Mouse (Mus musculus): ENCODE measurements around the gene Arhgef12. TPM values are rescaled to one million over a fixed set of nuclear protein-coding genes. Genes with fewer than 3 reads are reported as not detected.
"Not testable (repeated sequence)": the region's sequence is repeated elsewhere in the genome, so short reads cannot be mapped to it uniquely, and the experiment has no call there.

Gene Arhgef12
- polyA plus RNA-seq, 1 experiment from 2014 or later = 11.3 TPM

DNA sequence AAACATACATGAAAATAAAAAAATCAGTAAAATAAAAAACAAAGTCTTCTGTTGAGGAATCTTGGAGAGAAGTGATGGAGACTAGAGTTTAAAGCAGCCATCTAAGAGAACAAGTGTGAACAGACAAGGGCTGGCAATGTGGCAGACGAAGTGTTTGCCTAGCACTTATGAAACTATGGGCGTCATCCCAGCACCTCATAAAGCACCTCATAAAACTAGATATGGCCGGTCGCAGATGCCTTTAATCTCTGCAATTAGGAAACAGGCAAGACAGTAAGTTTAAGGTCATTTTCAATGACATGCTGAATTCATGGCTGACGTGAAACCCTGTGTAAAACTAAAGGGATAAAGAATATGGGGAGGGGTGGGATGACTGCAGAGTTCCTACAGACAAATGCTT is 103.2 kb downstream of the Arhgef12 start:
- 88% methylated on average over 5 of the region's 5 CpGs for WGBS
- peaks cover 81% of the 10 kb centered on the region for H3K36me3 ChIP-seq
- no peaks in the 10 kb centered on the region for H3K27me3 ChIP-seq (ENCODE audit: insufficient read depth, poor library complexity, severe bottlenecking)
- H3K9me3 ChIP-seq = no peaks in the 10 kb centered on the region
- H3K27ac ChIP-seq = no peak overlapping the region
- H3K4me1 ChIP-seq = no peaks in the 10 kb centered on the region
- DNase-seq (ENCODE audit: low spot score) = no peak
- no peak overlapping the region for H3K4me3 ChIP-seq

DNA sequence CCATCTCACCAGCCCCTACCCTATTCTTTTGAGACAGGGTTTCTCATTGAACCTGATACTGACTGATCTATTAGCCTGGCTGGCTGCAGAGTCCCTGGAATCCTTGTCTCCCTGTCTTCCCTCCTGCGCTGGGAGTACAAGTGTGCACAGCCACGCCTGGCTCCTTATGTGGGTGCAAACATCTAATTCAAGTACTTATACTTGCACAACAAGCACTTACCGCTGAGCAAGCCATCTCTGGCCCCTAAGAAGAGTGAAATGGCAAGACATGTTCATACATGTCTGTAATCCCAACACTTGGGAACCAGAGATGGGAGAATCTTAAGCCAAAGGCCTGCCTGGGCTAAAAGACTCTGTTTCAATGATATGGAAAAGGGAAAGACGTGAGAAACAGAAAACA is 104.0 kb downstream of the Arhgef12 start:
- Histone ChIP-seq H3K36me3 (peaks cover 86% of the 10 kb centered on the region), H3K27ac (no peak overlapping the region), H3K4me1 (no peaks in the 10 kb centered on the region), H3K4me3 (no peak overlapping the region), H3K9me3 (no peaks in the 10 kb centered on the region), H3K27me3 (ENCODE audit: insufficient read depth, poor library complexity, severe bottlenecking) (no peaks in the 10 kb centered on the region)
- DNase-seq (ENCODE audit: low spot score) = no peak
- WGBS = 92% methylated on average over 4 of the region's 4 CpGs

DNA sequence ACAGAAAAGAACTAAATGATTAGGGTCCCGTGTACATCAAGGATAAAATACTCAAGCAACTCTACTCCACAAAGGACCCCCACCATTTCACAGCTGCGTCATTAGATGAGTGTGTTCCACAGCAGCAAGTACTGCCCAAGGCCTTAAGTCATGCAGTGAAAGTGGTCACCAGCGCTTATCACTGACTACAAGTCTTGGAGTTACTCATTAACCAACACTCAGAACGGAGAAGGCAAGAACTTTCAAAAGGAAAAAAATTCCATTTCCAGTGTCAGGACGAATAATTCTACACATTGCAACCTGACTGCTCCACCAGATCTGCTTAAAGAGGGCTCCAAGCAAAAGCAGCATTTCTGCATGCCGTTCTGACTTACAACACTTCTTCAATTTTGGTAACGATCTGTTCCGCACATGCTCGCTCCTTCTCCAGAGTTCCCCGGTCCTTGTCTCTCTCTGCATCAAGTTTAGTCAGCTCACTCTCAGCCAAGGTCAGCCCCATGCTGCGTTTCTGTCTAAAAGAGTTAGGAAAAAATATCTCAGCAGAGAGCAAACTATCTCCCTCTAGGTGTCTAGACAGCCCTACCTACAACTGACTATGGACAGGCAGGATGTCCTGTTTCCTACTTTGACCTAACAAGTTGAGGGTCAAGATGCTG is 106.3 kb downstream of the Arhgef12 start:
- H3K27me3 ChIP-seq (ENCODE audit: insufficient read depth, poor library complexity, severe bottlenecking) = no peaks in the 10 kb centered on the region
- H3K4me3 ChIP-seq = no peak overlapping the region
- peaks cover 84% of the 10 kb centered on the region for H3K36me3 ChIP-seq
- WGBS = 88% methylated on average over 11 of the region's 11 CpGs
- H3K4me1 ChIP-seq = no peaks in the 10 kb centered on the region
- DNase-seq (ENCODE audit: low spot score) = no peak
- no peaks in the 10 kb centered on the region for H3K9me3 ChIP-seq
- no peak overlapping the region for H3K27ac ChIP-seq

DNA sequence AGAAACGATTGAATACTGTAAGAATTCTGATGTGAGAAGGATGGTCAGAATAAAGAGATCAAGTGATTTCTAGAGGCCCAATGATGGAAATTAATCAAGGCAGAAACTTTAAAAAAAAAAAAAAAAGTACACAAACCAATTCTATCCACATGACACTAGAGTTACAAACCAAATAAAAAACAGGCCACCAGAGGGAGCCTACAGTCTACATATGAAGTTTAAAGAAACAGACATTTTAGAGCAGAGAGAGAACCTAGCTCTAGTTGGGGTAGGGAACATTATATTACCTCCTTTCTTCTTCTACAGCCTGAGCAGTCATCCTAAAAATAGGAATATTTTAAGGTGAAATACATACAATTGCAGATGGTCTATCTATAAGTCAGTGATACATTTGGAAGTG is 107.0 kb downstream of the Arhgef12 start:
- Histone ChIP-seq H3K4me3 (no peak overlapping the region), H3K27me3 (ENCODE audit: insufficient read depth, poor library complexity, severe bottlenecking) (no peaks in the 10 kb centered on the region), H3K36me3 (peaks cover 84% of the 10 kb centered on the region), H3K4me1 (no peaks in the 10 kb centered on the region), H3K9me3 (no peaks in the 10 kb centered on the region), H3K27ac (no peak overlapping the region)
- WGBS = 91% methylated on average over 1 of the region's 1 CpGs
- DNase-seq (ENCODE audit: low spot score) = no peak

DNA sequence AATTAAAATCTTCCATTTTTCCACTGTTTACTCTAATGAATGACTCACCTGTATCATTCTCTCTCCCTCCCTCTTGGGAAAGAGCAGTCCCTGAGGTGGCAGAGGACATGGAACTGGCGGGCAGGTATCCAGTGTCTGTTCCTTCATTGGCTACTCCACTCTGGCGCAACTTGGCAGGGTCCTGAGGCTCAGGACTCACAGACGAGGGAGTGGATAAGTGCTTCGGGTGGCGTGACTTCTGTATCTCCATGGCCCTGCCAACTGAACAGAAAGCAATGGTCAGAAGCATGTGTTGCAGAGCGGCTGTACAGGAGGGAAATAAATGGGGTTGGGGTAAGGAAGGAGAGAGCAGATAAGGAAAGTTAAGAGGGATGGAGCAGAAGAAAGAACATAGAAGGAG is 109.5 kb downstream of the Arhgef12 start:
- H3K4me1 ChIP-seq = no peaks in the 10 kb centered on the region
- peaks cover 78% of the 10 kb centered on the region for H3K36me3 ChIP-seq
- no peak overlapping the region for H3K4me3 ChIP-seq
- no peaks in the 10 kb centered on the region for H3K27me3 ChIP-seq (ENCODE audit: insufficient read depth, poor library complexity, severe bottlenecking)
- no peaks in the 10 kb centered on the region for H3K9me3 ChIP-seq
- WGBS = 84% methylated on average over 6 of the region's 6 CpGs
- H3K27ac ChIP-seq = no peak overlapping the region
- no peak for DNase-seq (ENCODE audit: low spot score)

DNA sequence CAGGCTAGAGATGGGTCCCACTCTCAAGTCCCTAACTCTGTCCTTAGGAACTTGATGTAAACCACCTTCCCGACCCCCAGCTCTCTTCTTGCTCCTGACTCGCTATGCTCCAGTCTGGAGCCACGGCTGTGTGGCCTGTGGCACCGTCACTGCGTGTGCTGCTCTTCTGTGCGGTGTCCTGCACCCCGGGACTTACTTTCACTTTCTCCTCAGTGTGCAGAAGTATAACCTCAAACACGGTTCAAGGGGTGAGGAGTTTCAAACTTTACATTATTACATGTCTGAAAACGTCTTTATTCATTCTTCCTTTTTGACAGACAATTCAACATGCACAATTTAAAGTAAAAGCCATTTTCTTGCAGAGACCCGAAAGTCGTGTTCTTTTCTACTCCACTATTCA is 111.7 kb downstream of the Arhgef12 start:
- Histone ChIP-seq H3K27ac (no peak overlapping the region; the same call in 1 of the 2 replicates), H3K9me3 (no peaks in the 10 kb centered on the region), H3K4me1 (no peaks in the 10 kb centered on the region), H3K27me3 (ENCODE audit: insufficient read depth, poor library complexity, severe bottlenecking) (no peaks in the 10 kb centered on the region), H3K4me3 (no peak overlapping the region), H3K36me3 (peaks cover 77% of the 10 kb centered on the region)
- WGBS = 93% methylated on average over 11 of the region's 11 CpGs
- DNase-seq (ENCODE audit: low spot score) = no peak

DNA sequence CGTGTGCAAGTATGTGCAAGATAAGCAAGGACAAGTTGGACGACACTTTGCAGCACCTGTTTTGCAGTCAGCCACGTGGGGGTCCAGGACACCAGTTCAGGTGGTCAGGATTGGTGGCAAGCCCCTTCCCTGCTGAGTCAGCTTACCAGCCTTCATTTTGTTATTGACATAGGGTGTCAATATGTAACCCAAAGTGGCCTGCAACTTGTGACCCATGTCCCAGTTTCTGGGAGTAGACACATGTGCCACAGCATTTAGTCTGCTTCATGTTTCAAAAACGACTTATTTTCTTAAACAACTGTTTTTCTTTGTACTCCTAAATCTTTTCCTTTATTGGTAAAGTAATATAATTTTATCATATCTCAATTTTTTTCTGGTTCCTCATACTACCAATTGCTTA is 112.3 kb downstream of the Arhgef12 start:
- Histone ChIP-seq H3K4me3 (no peak overlapping the region), H3K36me3 (peaks cover 80% of the 10 kb centered on the region), H3K27ac (no peak overlapping the region), H3K4me1 (no peaks in the 10 kb centered on the region), H3K9me3 (no peaks in the 10 kb centered on the region), H3K27me3 (ENCODE audit: insufficient read depth, poor library complexity, severe bottlenecking) (no peaks in the 10 kb centered on the region)
- 83% methylated on average over 4 of the region's 4 CpGs for WGBS
- DNase-seq (ENCODE audit: low spot score) = no peak

DNA sequence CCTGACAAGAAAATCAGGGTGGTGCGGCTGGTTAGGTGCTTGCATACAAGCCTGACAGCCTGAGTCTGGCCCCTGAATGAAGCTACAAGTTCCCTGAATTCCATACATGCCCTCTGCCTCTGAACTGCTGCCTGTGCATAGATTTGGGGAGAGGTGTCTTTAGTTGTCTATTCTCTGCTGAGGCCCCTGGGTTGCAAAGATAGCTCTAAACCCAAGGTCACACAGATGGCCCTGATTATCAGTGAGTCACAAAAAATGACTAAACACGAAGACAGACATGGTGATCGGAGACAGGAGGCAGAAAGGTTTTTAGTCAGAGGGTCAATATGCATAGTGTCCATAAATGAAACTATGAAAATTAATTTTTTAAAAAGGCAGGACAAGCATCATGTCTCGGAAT is 113.4 kb downstream of the Arhgef12 start:
- no peak for DNase-seq (ENCODE audit: low spot score)
- Histone ChIP-seq H3K27ac (no peak overlapping the region), H3K9me3 (no peaks in the 10 kb centered on the region), H3K4me3 (no peak overlapping the region), H3K4me1 (no peaks in the 10 kb centered on the region), H3K36me3 (peaks cover 77% of the 10 kb centered on the region), H3K27me3 (ENCODE audit: insufficient read depth, poor library complexity, severe bottlenecking) (no peaks in the 10 kb centered on the region)
- WGBS = 61% methylated on average over 4 of the region's 4 CpGs

DNA sequence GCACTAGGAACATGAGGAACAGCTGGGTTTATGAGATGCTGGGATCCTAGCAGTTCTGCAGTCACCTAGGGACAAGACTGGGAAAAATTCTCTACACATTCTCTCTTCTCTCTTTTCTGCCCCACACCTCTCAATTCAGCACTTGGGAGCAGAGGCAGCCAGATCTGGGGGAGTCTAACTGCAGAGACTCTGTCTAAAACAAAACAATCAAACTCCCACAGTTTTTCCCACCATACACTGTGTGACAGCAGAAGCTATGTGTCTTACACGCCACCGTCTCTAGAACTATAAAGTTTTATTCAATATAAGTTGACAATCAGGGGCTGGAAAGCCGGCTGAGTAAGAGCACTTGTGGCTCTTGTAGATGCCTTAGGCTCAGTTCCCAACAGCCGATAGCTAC is 119.1 kb downstream of the Arhgef12 start:
- no peaks in the 10 kb centered on the region for H3K4me1 ChIP-seq
- H3K27me3 ChIP-seq (ENCODE audit: insufficient read depth, poor library complexity, severe bottlenecking) = no peaks in the 10 kb centered on the region
- no peak for DNase-seq (ENCODE audit: low spot score)
- H3K4me3 ChIP-seq = no peak overlapping the region
- no peak overlapping the region for H3K27ac ChIP-seq
- H3K36me3 ChIP-seq = peaks cover 77% of the 10 kb centered on the region
- 88% methylated on average over 4 of the region's 4 CpGs for WGBS
- no peaks in the 10 kb centered on the region for H3K9me3 ChIP-seq

DNA sequence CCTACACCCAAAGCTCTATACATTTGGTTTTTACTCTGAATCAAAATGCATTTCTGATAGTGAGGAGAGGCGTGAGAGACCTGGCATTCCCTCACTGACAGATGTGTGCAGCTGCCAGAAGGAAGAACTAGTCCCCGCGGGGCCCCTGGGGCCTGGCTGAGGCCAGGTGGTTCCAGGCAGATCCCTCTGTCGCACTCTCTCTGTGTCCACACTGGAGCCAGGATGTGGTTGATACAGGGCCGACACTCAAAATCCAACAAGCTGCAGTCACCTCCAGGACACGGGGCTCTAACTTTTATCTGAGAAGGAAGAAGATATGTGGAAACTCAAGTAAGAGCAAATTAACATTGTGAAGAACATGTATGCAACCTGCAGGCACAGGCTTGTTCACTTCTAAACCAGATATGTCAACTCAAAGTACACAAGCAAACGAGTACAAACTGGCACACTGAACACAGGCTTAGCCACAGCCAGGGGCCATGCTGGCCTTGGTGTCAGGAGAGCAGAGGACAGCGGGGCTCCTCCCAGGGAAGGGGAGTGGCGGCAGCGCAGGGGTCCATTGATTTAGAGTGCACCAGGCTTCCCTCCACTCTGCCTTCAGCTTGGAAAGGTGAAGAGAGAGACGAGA is 138.0 kb downstream of the Arhgef12 start:
- H3K27ac ChIP-seq = no peak overlapping the region
- H3K9me3 ChIP-seq = no peaks in the 10 kb centered on the region
- H3K4me3 ChIP-seq = no peak overlapping the region
- H3K36me3 ChIP-seq = peaks cover 76% of the 10 kb centered on the region
- H3K27me3 ChIP-seq (ENCODE audit: insufficient read depth, poor library complexity, severe bottlenecking) = no peaks in the 10 kb centered on the region
- no peaks in the 10 kb centered on the region for H3K4me1 ChIP-seq
- no peak for DNase-seq (ENCODE audit: low spot score)
- WGBS = 72% methylated on average over 11 of the region's 11 CpGs

DNA sequence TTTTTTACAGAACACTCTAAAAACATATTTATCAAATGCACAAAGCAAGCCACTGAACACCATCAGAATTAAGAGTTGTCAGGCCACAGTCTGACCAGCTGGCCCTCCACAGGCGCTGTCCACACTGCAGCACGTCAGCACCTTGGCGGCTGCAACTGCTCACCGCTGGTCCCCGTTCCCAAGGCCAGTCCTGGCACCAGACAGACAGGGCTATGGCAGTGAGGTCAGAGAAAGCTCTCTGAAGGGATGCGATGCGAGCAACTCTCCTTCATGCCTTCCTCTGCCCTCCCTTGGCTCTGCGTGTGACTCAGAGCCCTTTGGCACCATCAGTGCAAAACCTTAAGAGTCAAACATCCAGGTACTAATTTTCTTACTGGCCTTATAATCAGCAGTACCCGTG is 139.3 kb downstream of the Arhgef12 start:
- no peak overlapping the region for H3K27ac ChIP-seq
- 80% methylated on average over 9 of the region's 9 CpGs for WGBS
- H3K4me1 ChIP-seq = no peaks in the 10 kb centered on the region; the same call in 1 of the 2 replicates
- no peaks in the 10 kb centered on the region for H3K27me3 ChIP-seq (ENCODE audit: insufficient read depth, poor library complexity, severe bottlenecking)
- no peak for DNase-seq (ENCODE audit: low spot score)
- H3K9me3 ChIP-seq = no peaks in the 10 kb centered on the region
- peaks cover 63% of the 10 kb centered on the region for H3K36me3 ChIP-seq
- H3K4me3 ChIP-seq = no peak overlapping the region

DNA sequence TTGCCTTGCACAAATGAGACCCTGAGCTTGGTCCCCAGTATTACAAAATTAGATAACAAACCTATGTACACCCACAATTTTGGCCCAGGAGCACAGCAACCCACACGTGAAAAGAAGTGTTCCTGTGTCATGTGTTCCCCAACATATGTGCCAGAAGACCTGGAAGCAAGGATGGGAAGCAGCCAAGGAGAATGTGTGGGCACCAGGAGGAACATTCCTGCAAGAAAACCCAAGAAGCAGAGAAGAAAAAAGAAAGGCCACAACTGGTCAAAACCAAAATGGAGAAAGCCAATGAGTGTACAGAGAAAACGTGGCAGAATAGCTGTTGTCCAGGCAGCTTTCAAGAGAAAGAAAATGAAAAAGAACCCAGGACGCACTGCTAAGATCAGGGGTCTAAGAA is 142.2 kb downstream of the Arhgef12 start:
- not testable (repeated sequence) for H3K27me3 ChIP-seq (ENCODE audit: insufficient read depth, poor library complexity, severe bottlenecking); DNase-seq (ENCODE audit: low spot score)

DNA sequence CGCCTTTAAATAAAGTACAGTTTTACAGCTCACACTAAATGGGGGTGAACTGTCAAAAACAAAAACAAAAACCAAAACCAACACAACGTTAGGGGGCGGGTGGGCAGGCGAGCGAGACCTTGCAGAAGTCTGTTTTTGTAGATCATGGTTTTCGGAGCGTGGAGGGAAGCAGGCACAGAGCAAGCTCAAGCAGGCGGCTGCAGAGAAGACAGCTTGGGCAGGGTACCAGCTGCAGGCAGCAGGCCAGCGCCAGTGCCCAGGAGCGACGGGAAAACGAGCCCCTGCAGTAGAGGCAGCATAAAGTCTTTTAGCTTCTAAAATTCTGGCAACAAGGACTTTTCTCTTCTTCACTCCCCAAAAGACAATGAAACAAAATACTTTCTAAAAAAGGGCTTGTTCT is 142.7 kb downstream of the Arhgef12 start:
- DNase-seq (ENCODE audit: low spot score) = no peak
- H3K4me1 ChIP-seq = peaks cover 3% of the 10 kb centered on the region; the same call in 1 of the 2 replicates
- no peaks in the 10 kb centered on the region for H3K9me3 ChIP-seq
- H3K36me3 ChIP-seq = peaks cover 30% of the 10 kb centered on the region
- H3K27me3 ChIP-seq (ENCODE audit: insufficient read depth, poor library complexity, severe bottlenecking) = no peaks in the 10 kb centered on the region
- 92% methylated on average over 12 of the region's 12 CpGs for WGBS
- no peak overlapping the region for H3K27ac ChIP-seq
- H3K4me3 ChIP-seq = no peak overlapping the region

More for the DNA sequence above, 142.2 kb downstream of the Arhgef12 start:
- not testable (repeated sequence) for H3K9me3 ChIP-seq, H3K27ac ChIP-seq, H3K4me1 ChIP-seq, H3K4me3 ChIP-seq
- WGBS = 83% methylated on average over 3 of the region's 3 CpGs
- H3K36me3 ChIP-seq = peaks cover 34% of the 10 kb centered on the region

DNA sequence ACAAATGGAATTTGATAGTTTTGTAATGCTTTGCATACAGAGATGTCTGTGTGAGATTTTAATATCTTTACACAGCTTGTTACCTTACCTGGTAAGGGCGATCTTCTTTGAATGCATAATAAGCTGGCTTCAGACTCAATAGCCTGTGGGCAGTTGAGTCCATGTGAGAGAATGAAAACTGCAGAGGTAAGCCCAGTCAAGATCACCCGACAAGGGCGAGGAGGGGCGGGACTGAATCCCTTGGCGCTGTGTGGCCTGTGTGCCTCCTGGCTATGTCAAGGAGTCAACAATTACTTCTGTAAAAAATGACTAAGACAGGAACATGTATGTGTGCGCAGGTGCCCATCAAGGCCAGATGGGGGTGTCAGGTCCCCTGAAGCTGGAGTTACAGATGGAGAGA is 144.5 kb downstream of the Arhgef12 start:
- Histone ChIP-seq H3K9me3 (no peaks in the 10 kb centered on the region), H3K4me1 (peaks cover 3% of the 10 kb centered on the region; the same call in 1 of the 2 replicates), H3K4me3 (no peak overlapping the region), H3K27me3 (ENCODE audit: insufficient read depth, poor library complexity, severe bottlenecking) (no peaks in the 10 kb centered on the region), H3K36me3 (peaks cover 12% of the 10 kb centered on the region), H3K27ac (no peak overlapping the region)
- no peak for DNase-seq (ENCODE audit: low spot score)
- 85% methylated on average over 6 of the region's 6 CpGs for WGBS

All from heart, embryonic 10.5 days (tissue).